Mouse (Mus musculus): ENCODE measurements around the gene Arl10.

DNA sequence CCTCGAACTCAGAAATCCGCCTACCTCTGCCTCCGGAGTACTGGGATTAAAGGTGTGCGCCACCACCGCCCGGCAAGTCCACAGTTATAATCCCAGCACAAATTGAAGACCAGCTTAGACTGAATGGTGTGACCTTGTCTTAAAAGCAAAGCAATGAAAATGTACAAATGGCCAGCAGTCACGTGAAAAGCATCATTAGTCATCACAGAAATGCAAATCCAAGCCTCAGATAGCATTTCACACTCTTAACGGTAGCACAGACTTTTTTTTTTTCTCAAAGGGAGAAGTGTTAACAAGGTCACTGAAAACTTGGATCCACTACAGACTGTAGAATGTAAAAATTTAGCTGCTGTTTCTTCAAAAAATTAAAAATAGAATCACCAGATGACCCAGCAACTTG, 41.5 kb downstream of the Arl10 start:
- TF ChIP-seq CTCF (IDR thresholded peaks at IDR 0.05; ENCODE audit: control insufficient read depth, insufficient read depth, insufficient read length) (no peak), MAX (IDR thresholded peaks at IDR 0.05) (no peak), MYOG (IDR thresholded peaks at IDR 0.05; ENCODE audit: control insufficient read depth, extremely low read depth, insufficient read length) (no peak), USF1 (IDR thresholded peaks at IDR 0.05; ENCODE audit: low read depth) (no peak), MYOD1 (IDR thresholded peaks at IDR 0.05; ENCODE audit: control insufficient read depth, insufficient read length, low read depth) (no peak)

All from C2C12 (cell line).